Mouse (Mus musculus): ENCODE results near the gene Snrnp25. TPM values are rescaled to one million over a fixed set of nuclear protein-coding genes. Genes with fewer than 3 reads are reported as not detected.

Snrnp25 gene
- polyA plus RNA-seq, 1 experiment from 2014 or later: 44.4 TPM

GRCm38 (mm10) chr11:32247068-32247467, 41.9 kb downstream of the Snrnp25 start:
- Histone ChIP-seq H3K4me3 (no peak overlapping the region), H3K4me2 (no peak overlapping the region), H3K9ac (no peak overlapping the region), H3K4me1 (replicated peaks) (peaks cover 19% of the 10 kb centered on the region), H3K36me3 (peaks cover 49% of the 10 kb centered on the region), H3K9me3 (replicated peaks) (no peaks in the 10 kb centered on the region), H3K27me3 (replicated peaks) (no peaks in the 10 kb centered on the region), H3K27ac (ENCODE audit: poor library complexity, severe bottlenecking) (peak overlapping the region; percentile 47; the same call in 1 of the 2 replicates)
- no peak for ATAC-seq (ENCODE audit: insufficient number of reproducible peaks, low FRiP score)

- Histone ChIP-seq H3K4me3 (no peak overlapping the region), H3K4me1 (replicated peaks) (peaks cover 13% of the 10 kb centered on the region), H3K27ac (ENCODE audit: poor library complexity, severe bottlenecking) (no peak overlapping the region), H3K9me3 (replicated peaks) (no peaks in the 10 kb centered on the region), H3K36me3 (peaks cover 55% of the 10 kb centered on the region), H3K4me2 (no peak overlapping the region), H3K9ac (no peak overlapping the region), H3K27me3 (replicated peaks) (no peaks in the 10 kb centered on the region)
- WGBS: 78% methylated on average over 3 of the region's 3 CpGs
- no peak for ATAC-seq (ENCODE audit: insufficient number of reproducible peaks, low FRiP score)
These were observed 43.1 kb downstream of the Snrnp25 start for GRCm38 (mm10) chr11:32248350-32248749.

GRCm38 (mm10) chr11:32250880-32251763, 45.9 kb downstream of the Snrnp25 start:
- 79% methylated on average over 8 of the region's 8 CpGs for WGBS
- no peak overlapping the region for H3K9ac ChIP-seq
- no peaks in the 10 kb centered on the region for H3K9me3 ChIP-seq (replicated peaks)
- H3K4me3 ChIP-seq: no peak overlapping the region
- no peaks in the 10 kb centered on the region for H3K4me1 ChIP-seq (replicated peaks)
- H3K36me3 ChIP-seq: peaks cover 50% of the 10 kb centered on the region
- no peak overlapping the region for H3K4me2 ChIP-seq
- peak; percentile 96 for ATAC-seq (ENCODE audit: insufficient number of reproducible peaks, low FRiP score)
- peak overlapping the region; percentile 58 for H3K27ac ChIP-seq (ENCODE audit: poor library complexity, severe bottlenecking)
- no peaks in the 10 kb centered on the region for H3K27me3 ChIP-seq (replicated peaks)

- Histone ChIP-seq H3K9me3 (replicated peaks) (no peaks in the 10 kb centered on the region), H3K9ac (no peak overlapping the region), H3K4me2 (no peak overlapping the region), H3K4me3 (no peak overlapping the region), H3K4me1 (replicated peaks) (no peaks in the 10 kb centered on the region), H3K27me3 (replicated peaks) (no peaks in the 10 kb centered on the region), H3K36me3 (peaks cover 42% of the 10 kb centered on the region), H3K27ac (ENCODE audit: poor library complexity, severe bottlenecking) (no peak overlapping the region)
- WGBS: 96% methylated on average over 1 of the region's 1 CpGs
- no peak for ATAC-seq (ENCODE audit: insufficient number of reproducible peaks, low FRiP score)
These were observed 47.9 kb downstream of the Snrnp25 start for GRCm38 (mm10) chr11:32253121-32253520.

GRCm38 (mm10) chr11:32256146-32256545, 50.9 kb downstream of the Snrnp25 start:
- H3K27me3 ChIP-seq (replicated peaks): no peaks in the 10 kb centered on the region
- no peak overlapping the region for H3K4me3 ChIP-seq
- H3K4me1 ChIP-seq (replicated peaks): no peaks in the 10 kb centered on the region
- 89% methylated on average over 1 of the region's 1 CpGs for WGBS
- H3K36me3 ChIP-seq: peaks cover 44% of the 10 kb centered on the region
- no peak overlapping the region for H3K4me2 ChIP-seq
- ATAC-seq (ENCODE audit: insufficient number of reproducible peaks, low FRiP score): peak; percentile 94
- peak overlapping the region; percentile 70 for H3K27ac ChIP-seq (ENCODE audit: poor library complexity, severe bottlenecking)
- no peaks in the 10 kb centered on the region for H3K9me3 ChIP-seq (replicated peaks)
- 0 out of 2 replicates have a peak overlapping the region, but pooled peaks have one; percentile 37 for H3K9ac ChIP-seq

- Histone ChIP-seq H3K27ac (ENCODE audit: poor library complexity, severe bottlenecking) (peak overlapping the region; percentile 70), H3K9me3 (replicated peaks) (no peaks in the 10 kb centered on the region), H3K4me1 (replicated peaks) (no peaks in the 10 kb centered on the region), H3K9ac (no peak overlapping the region), H3K4me2 (no peak overlapping the region), H3K36me3 (peaks cover 44% of the 10 kb centered on the region), H3K27me3 (replicated peaks) (no peaks in the 10 kb centered on the region), H3K4me3 (no peak overlapping the region)
- peak; percentile 3; the same call in 1 of the 2 replicates for ATAC-seq (ENCODE audit: insufficient number of reproducible peaks, low FRiP score)
- WGBS: 80% methylated on average over 3 of the region's 3 CpGs
These were observed 51.4 kb downstream of the Snrnp25 start for GRCm38 (mm10) chr11:32256566-32256965.

Other genes starting within 250 kb of the Snrnp25 start
- 0.12 and 0.22 TPM in 2 replicates for gene 4930524B15Rik, start 239.8 kb upstream of the Snrnp25 start, polyA plus RNA-seq (2016; fragmentation: Nextera tagmentation; extraction: Ambion mirVana)
- 0.73 and 1.0 TPM in 2 replicates for gene Nsg2, start 205.0 kb upstream of the Snrnp25 start, polyA plus RNA-seq (2016; fragmentation: Nextera tagmentation; extraction: Ambion mirVana)
- gene Il9r, start 5.1 kb upstream of the Snrnp25 start, polyA plus RNA-seq (2016; fragmentation: Nextera tagmentation; extraction: Ambion mirVana): 0.18 TPM in 1 of 2 replicates, not detected in the other
- gene Rhbdf1, start 16.9 kb downstream of the Snrnp25 start, polyA plus RNA-seq (2016; fragmentation: Nextera tagmentation; extraction: Ambion mirVana): 42.5 and 47.7 TPM in 2 replicates
- gene Mpg, start 21.1 kb downstream of the Snrnp25 start, polyA plus RNA-seq (2016; fragmentation: Nextera tagmentation; extraction: Ambion mirVana): 17.8 and 19.1 TPM in 2 replicates
- gene Nprl3, start 62.3 kb downstream of the Snrnp25 start, polyA plus RNA-seq (2016; fragmentation: Nextera tagmentation; extraction: Ambion mirVana): 38.6 and 42.8 TPM in 2 replicates
- 5,912 and 6,218 TPM in 2 replicates for gene Hba-x, start 71.0 kb downstream of the Snrnp25 start, polyA plus RNA-seq (2016; fragmentation: Nextera tagmentation; extraction: Ambion mirVana)
- 11,592 and 12,808 TPM in 2 replicates for gene Hba-a1, start 78.1 kb downstream of the Snrnp25 start, polyA plus RNA-seq (2016; fragmentation: Nextera tagmentation; extraction: Ambion mirVana)
- 15.7 and 18.1 TPM in 2 replicates for gene Hbq1b, start 81.5 kb downstream of the Snrnp25 start, polyA plus RNA-seq (2016; fragmentation: Nextera tagmentation; extraction: Ambion mirVana)
- 25,253 and 27,825 TPM in 2 replicates for gene Hba-a2, start 91.1 kb downstream of the Snrnp25 start, polyA plus RNA-seq (2016; fragmentation: Nextera tagmentation; extraction: Ambion mirVana)
- gene Hbq1a, start 94.7 kb downstream of the Snrnp25 start, polyA plus RNA-seq (2016; fragmentation: Nextera tagmentation; extraction: Ambion mirVana): 2.5 and 2.8 TPM in 2 replicates
- gene Sh3pxd2b, start 142.4 kb downstream of the Snrnp25 start, polyA plus RNA-seq (2016; fragmentation: Nextera tagmentation; extraction: Ambion mirVana): 16.5 and 17.6 TPM in 2 replicates
- gene Ubtd2, start 250.0 kb downstream of the Snrnp25 start, polyA plus RNA-seq (2016; fragmentation: Nextera tagmentation; extraction: Ambion mirVana): 34.8 and 37.0 TPM in 2 replicates

Data from heart, embryonic 12.5 days (tissue).